Mouse (Mus musculus): ENCODE data around the gene Slc6a15.

The Slc6a15 gene

GRCm38 (mm10) chr10:103367371-103368295 is at the start of gene Slc6a15:
TSS of gene Slc6a15 (plus strand) at chr10:103367783.
- in situ Hi-C loops (cut with MboI), result no loop called here

GRCm38 (mm10) chr10:103321941-103322340 is 45.6 kb upstream of the Slc6a15 start:
- in situ Hi-C loops (cut with MboI), result no loop called here

GRCm38 (mm10) chr10:103323386-103323785 is 44.2 kb upstream of the Slc6a15 start:
- in situ Hi-C loops (cut with MboI), result no loop called here

- in situ Hi-C loops (cut with MboI), result no loop called here
These were observed 33.3 kb upstream of the Slc6a15 start for GRCm38 (mm10) chr10:103334306-103334705.

GRCm38 (mm10) chr10:103339928-103340327 is 27.7 kb upstream of the Slc6a15 start:
- in situ Hi-C loops (cut with MboI), result no loop called here

GRCm38 (mm10) chr10:103346797-103347196 is 20.8 kb upstream of the Slc6a15 start:
- in situ Hi-C loops (cut with MboI), result no loop called here

- in situ Hi-C loops (cut with MboI), result no loop called here
These were observed 905 bp downstream of the Slc6a15 start for GRCm38 (mm10) chr10:103368296-103369080.

GRCm38 (mm10) chr10:103369081-103369420 is 1.5 kb downstream of the Slc6a15 start:
- in situ Hi-C loops (cut with MboI), result no loop called here

- in situ Hi-C loops (cut with MboI), result no loop called here
These were observed 34.6 kb downstream of the Slc6a15 start for GRCm38 (mm10) chr10:103402171-103402570.

GRCm38 (mm10) chr10:103427717-103428116 is 60.1 kb downstream of the Slc6a15 start:
- in situ Hi-C loops (cut with MboI), result no loop called here

- in situ Hi-C loops (cut with MboI), result no loop called here
These were observed 75.0 kb downstream of the Slc6a15 start for GRCm38 (mm10) chr10:103442588-103442987.

- in situ Hi-C loops (cut with MboI), result no loop called here
These were observed 75.5 kb downstream of the Slc6a15 start for GRCm38 (mm10) chr10:103443070-103443469.

GRCm38 (mm10) chr10:103448340-103448739 is 80.8 kb downstream of the Slc6a15 start:
- in situ Hi-C loops (cut with MboI), result no loop called here

GRCm38 (mm10) chr10:103457896-103458295 is 90.3 kb downstream of the Slc6a15 start:
- in situ Hi-C loops (cut with MboI), result no loop called here

All from mature B cell (primary cell).